Mouse (Mus musculus) natural killer cell, adult 2 months (primary cell): ENCODE data around the gene Slit2.
"Not testable (repeated sequence)": the region's sequence is repeated elsewhere in the genome, so short reads cannot be mapped to it uniquely, and the experiment has no call there.

Source experiments
- DNase-seq, 2 experiments: peaks; one replicate each; pipeline ENCODE4 v3.0.0; 2022; ENCODE audit warnings: low spot score in 2 of 2

Slit2 gene

GRCm38 (mm10) chr5:48230430-48231080 is 247.6 kb downstream of the Slit2 start:
- DNase-seq, result no peak

DNA sequence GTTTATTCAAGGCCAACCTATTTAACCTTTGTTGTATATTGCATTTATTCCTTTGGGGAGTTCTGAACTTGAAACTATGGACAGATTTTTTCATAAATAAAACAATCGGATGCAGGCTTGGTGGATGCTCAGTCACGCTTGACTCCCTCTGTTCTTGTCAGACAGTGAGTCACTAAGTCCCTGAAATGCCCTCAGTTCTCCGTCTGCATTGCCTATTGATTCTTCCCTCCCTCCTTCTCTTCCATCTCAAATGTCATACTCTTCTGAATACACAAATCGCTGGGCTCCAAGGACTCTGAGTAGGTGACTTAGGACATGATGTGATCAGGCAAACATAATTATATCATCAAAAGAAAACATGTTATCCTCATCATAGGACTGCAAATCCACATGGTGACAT is 251.8 kb downstream of the Slit2 start:
- no peak for DNase-seq

DNA sequence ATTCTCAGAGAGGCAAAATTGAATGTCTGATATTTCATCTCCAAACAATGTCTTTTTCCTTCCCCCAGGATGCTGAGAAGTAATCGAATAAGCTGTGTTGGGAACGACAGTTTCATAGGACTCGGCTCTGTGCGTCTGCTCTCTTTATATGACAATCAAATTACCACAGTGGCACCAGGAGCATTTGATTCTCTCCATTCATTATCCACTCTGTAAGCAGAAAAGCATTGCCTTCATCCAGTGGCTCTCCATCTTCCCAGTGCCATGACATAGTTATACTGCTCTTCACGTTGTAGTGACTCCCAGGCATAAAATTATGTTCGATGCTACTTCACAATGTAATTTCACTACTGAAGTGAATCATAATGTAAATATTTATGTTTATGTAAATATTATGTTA is 252.3 kb downstream of the Slit2 start:
- no peak for DNase-seq

DNA sequence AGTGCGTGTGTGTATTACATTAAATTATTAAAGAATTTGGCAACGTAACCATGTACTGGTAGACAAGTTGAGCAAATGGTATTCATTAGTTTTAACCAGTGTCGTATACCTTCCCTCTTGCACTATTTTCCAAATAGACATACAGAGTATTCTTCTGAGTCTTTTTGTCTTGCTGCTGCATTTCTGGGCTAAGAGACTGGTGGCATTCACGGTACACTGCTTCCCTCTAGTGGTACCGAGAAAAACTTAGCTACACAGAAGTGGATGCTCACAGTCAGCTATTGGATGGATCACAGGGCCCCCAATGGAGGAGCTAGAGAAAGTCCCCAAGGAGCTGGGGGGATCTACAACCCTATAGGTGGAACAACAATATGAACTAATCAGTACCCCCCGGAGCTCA is 257.8 kb downstream of the Slit2 start:
- DNase-seq, result not testable (repeated sequence)

- no peak for DNase-seq
Measured at GRCm38 (mm10) chr5:48248327-48248726, 265.4 kb downstream of the Slit2 start.

DNA sequence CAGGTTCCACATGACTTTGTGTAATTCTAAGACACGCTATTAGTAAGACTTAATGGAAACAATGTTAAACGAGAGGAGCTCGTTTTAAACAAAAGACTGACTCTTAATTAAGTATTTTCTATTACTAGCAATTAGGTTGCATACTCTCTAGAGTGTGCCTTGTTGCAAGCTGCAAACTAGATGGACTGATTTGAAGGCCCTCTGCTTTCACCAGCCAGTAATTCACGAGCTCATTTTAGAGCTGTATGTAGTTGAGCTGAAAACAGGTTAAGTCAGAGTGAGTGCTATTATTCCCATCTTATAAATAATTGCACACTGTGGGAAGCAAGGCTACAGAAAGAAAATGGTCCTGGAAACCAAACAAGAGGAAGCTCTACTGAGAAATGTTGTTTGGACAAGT is 294.6 kb downstream of the Slit2 start:
- no peak for DNase-seq

GRCm38 (mm10) chr5:48301186-48301585 is 318.2 kb downstream of the Slit2 start:
- DNase-seq, result no peak

- no peak for DNase-seq
Measured at GRCm38 (mm10) chr5:48315057-48315602, 332.2 kb downstream of the Slit2 start.

DNA sequence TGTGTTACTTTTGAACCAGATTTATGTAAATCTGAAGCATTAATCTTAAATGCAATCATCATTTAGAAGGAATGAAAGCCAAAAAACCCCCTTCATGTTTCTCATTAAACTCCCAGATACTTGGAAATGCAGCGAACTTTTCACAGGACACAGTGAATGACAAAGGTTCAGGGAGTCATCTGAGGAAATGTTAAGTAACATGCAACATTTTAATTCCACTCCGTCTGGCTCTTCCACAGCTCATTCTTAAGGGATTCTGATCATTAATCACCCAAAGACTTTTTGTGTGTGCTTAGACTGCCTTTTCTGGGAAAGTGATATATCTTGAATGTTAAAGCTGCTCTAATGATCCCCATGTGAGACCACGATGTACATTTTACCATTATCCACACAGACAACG is 337.7 kb downstream of the Slit2 start:
- no peak for DNase-seq

DNA sequence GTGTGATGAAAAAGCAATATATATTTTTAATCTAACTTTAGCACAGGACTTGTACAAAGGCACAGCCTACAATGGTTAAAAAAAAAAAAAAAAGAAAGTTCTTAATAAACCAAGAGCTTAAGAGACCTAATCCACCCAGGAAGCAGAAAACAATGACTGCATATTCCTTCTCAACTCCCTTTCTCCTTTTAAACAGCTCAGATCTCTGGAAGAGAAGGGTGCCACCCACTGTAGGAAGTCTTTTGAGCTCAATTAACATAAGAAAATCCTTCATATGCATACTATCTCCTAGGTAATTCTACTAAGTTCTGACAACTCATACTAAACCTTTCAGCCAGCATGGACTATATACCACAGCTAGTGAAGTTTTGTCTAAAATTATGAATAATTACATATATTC is 343.3 kb downstream of the Slit2 start:
- no peak for DNase-seq

DNA sequence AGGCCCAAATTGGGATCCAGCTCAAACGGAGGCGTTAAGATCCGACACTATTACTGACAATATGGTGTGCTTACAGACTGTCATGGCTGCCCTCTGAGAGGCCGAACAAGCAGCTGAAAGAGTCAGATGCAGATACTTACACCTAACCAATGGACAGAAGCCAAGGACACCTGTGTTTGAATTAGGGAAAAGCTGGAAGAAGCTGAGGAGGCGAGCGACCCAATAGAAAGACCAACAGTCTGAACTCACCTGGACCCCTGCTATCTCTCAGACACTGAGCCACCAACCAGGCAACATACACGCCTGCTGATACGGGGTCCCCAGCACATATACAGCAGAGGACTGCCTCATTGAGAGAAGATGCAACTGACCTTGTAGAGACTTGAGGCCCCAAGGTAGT is 344.7 kb downstream of the Slit2 start, which contains the start of gene 5730480H06Rik:
TSS of gene 5730480H06Rik (plus strand) at position 301 of the 400 bp plus-strand sequence.
- no peak for DNase-seq

GRCm38 (mm10) chr5:48329751-48330150 is 346.8 kb downstream of the Slit2 start:
- DNase-seq, result no peak

DNA sequence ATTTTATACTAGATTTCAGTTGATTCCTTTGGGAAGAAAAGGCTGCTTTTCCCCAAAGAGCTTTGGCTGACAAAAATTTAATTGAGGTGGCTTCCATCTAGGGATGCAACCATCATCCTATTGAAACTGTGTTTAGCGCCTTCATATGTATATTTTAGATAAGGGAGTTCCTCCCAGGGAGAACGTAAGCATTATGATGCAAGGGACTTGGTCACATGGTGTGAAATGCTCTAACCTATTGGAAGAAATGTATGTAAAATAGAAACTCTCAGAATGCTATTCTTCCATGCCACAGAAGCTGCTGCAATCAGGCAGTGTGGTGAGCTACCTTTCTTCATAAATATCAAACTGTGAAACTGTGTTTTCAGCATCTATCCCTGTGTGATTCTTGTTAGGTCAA is 347.9 kb downstream of the Slit2 start:
- no peak for DNase-seq

- no peak for DNase-seq
Measured at GRCm38 (mm10) chr5:48331441-48331840, 348.5 kb downstream of the Slit2 start.

GRCm38 (mm10) chr5:48333407-48333806 is 350.5 kb downstream of the Slit2 start:
- DNase-seq, result no peak

DNA sequence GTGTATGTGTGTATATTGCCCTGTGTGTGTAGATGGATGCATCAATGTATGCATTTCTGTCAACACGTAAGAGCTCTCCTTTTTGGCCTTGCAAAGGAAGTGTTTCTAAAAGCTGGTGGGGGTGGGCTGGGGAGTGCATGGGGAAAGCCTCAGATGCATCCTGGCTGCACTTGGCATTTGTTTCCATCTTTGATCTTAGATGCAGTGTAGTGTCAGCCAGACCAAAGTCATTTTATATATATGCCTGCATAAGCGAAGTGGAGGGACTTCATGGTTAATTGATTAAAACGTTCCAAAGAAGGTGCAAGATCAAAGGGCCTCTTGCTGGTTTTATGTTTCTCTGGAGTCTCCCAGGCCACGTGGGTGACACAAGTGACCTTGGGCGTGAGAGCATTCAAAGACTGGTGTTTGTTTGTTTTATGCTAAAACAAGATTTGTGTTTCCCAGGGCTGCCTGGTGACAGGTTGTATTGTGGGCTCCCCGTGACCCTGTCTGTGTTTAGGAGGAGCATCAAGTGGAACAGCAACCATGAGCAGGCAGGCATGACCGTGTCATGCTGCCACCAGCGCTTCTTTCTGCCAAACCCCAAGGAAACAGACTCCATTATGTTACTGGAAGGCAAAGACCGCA is 351.1 kb downstream of the Slit2 start:
- DNase-seq, result no peak

DNA sequence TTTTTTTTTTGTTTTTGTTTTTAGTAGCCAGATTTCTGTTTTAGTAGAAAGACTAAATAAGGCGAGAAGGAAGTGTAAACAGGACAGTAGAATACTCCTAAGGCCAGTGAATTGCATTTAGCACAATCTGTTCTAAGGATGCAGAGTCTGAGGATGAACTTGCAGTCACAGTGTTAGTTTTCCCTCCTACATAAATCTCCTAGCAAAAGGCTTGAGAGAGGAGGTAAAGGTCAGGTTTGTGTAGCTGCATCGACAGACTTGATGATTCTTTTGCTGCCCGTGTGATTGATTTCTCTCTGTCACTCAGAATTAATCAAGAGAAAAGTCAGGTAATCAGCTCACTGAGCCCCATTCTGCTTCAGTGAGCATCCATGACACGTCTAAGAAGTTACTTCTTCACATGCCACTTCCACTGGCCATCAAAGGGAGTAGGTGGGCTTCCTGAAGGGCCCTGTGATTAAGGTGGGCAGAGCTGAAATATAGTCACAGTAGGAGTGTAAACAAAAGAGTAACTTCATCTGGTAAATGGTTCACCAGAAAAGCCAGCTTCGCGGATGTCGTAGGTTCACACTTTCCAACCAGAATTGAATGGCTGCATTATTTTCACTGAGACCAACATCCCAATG is 358.0 kb downstream of the Slit2 start:
- DNase-seq, result no peak

- no peak for DNase-seq
Measured at GRCm38 (mm10) chr5:48345095-48345982, 362.4 kb downstream of the Slit2 start.

DNA sequence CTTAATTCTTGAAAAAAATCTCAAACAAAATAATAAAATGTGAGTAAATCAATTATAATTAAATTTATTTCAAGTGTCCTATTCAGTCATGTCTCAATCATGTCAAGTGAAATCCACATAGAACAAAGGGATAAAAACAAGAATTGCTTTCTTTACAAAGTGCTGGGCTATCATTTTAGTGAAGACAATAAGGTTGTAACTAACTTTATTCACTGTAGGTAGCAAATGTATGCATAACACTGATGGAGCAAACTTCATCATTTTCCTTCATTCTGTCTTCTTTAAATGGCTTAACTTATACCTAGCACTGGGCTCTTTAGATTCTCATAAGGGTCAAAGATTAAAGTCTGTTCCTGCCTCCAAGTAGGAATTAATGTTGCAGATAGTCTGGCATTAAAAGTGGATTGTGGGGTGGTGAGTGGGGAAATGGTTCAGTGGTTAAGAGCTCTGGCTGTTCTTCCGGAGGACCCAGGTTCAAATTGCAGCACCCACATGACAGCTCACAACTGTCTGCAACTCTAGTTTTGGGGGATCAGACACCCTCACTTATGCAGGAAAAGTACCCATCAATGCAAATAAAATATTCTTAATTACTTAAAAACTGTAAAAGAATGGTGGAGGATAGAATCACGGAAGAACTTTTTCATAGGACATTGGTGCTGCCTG is 363.2 kb downstream of the Slit2 start:
- DNase-seq, result no peak

- DNase-seq, result peak in 1 of 2 experiments; percentile 1
Measured at GRCm38 (mm10) chr5:48349309-48349708, 366.4 kb downstream of the Slit2 start.
